Mouse (Mus musculus) ES-E14 (cell line): ENCODE data around the gene Luc7l3. TPM values are rescaled to one million over a fixed set of nuclear protein-coding genes. Genes with fewer than 3 reads are reported as not detected.

ENCODE experiments used
- DNase-seq: peaks from one replicate; pipeline ENCODE4 v3.0.0-alpha.2; 2013; ENCODE audit warnings: low read depth, low spot score
- H3K27ac ChIP-seq: 2 replicates; pipeline ENCODE4 v1.5.1; 2012; ENCODE audit warnings: low read depth, mild to moderate bottlenecking, low read length, moderate library complexity, mixed read lengths; ENCODE audit not compliant: poor library complexity, insufficient read depth, severe bottlenecking
- H3K36me3 ChIP-seq: 2 replicates; pipeline ENCODE4 v1.6.1; 2012; ENCODE audit warnings: mild to moderate bottlenecking, low read length, moderate library complexity, mixed read lengths; ENCODE audit not compliant: control insufficient read depth, poor library complexity, insufficient read depth, severe bottlenecking
- H3K4me1 ChIP-seq, 2 experiments: fragments of 150-350 bp in 1 of 2; sonication (generic) in 1 of 2; 2 replicates each; pipeline ENCODE4 v1.6.1; 2012; ENCODE audit warnings: low read length in 2 of 2, mild to moderate bottlenecking in 1 of 2, mixed read lengths in 1 of 2; ENCODE audit not compliant: control insufficient read depth in 2 of 2, insufficient read depth in 2 of 2, poor library complexity in 1 of 2
- H3K4me3 ChIP-seq, 2 experiments: fragments of 150-350 bp in 1 of 2; sonication (generic) in 1 of 2; 2 replicates each; pipeline ENCODE4 v1.5.1; 2012; ENCODE audit warnings: low read length in 2 of 2, low read depth in 1 of 2, mild to moderate bottlenecking in 1 of 2, mixed read lengths in 1 of 2; ENCODE audit not compliant: insufficient read depth in 1 of 2, poor library complexity in 1 of 2, severe bottlenecking in 1 of 2
- H3K9ac ChIP-seq: 2 replicates; pipeline ENCODE4 v1.6.1; 2012; ENCODE audit warnings: low read depth, mild to moderate bottlenecking, low read length, mixed read lengths; ENCODE audit not compliant: poor library complexity, insufficient read depth, severe bottlenecking
- H3K9me3 ChIP-seq: fragments of 150-350 bp; sonication (generic); 2 replicates; pipeline ENCODE4 v1.6.1; 2012; ENCODE audit warnings: low read depth, mild to moderate bottlenecking, low read length; ENCODE audit not compliant: control insufficient read depth, insufficient read depth
- CHD2 ChIP-seq: IDR thresholded peaks from 2 replicates; pipeline ENCODE4 v1.6.1; 2014; ENCODE audit warnings: mild to moderate bottlenecking, low read depth, low read length, inconsistent platforms
- HCFC1 ChIP-seq: IDR thresholded peaks from 2 replicates; pipeline ENCODE4 v1.6.1; 2012; ENCODE audit warnings: low read length, inconsistent platforms, borderline replicate concordance; ENCODE audit not compliant: insufficient read depth
- MAFK ChIP-seq: IDR thresholded peaks from 2 replicates; pipeline ENCODE4 v1.6.1; 2014; ENCODE audit warnings: mild to moderate bottlenecking, low read depth, low read length, inconsistent platforms; ENCODE audit not compliant: insufficient read depth
- ZC3H11A ChIP-seq: IDR thresholded peaks from 2 replicates; pipeline ENCODE4 v1.6.1; 2012; ENCODE audit warnings: low read depth, mild to moderate bottlenecking, inconsistent platforms, low read length, borderline replicate concordance
- ZNF384 ChIP-seq: IDR thresholded peaks from 2 replicates; pipeline ENCODE4 v1.6.1; 2012; ENCODE audit warnings: low read depth, low read length, inconsistent platforms
- in situ Hi-C, 2 experiments: fragments of 600-800 bp; cut with MboI; formaldehyde crosslinking; loops; one replicate each; pipeline ENCODE4 v1.15.1; 2025; ENCODE audit warnings: low sequenced_read_pairs in 2 of 2, inconsistent platforms in 1 of 2; ENCODE audit not compliant: unreplicated experiment in 2 of 2
- total RNA-seq: library from RNA; depleted of rRNA; stranded (reverse); fragments of 300-350 nt; gene quantifications from 2 replicates; pipeline ENCODE4 v1.2.3, GENCODE M21; 2012

Gene Luc7l3
- total RNA-seq, 1 experiment: 66.8 TPM

DNA sequence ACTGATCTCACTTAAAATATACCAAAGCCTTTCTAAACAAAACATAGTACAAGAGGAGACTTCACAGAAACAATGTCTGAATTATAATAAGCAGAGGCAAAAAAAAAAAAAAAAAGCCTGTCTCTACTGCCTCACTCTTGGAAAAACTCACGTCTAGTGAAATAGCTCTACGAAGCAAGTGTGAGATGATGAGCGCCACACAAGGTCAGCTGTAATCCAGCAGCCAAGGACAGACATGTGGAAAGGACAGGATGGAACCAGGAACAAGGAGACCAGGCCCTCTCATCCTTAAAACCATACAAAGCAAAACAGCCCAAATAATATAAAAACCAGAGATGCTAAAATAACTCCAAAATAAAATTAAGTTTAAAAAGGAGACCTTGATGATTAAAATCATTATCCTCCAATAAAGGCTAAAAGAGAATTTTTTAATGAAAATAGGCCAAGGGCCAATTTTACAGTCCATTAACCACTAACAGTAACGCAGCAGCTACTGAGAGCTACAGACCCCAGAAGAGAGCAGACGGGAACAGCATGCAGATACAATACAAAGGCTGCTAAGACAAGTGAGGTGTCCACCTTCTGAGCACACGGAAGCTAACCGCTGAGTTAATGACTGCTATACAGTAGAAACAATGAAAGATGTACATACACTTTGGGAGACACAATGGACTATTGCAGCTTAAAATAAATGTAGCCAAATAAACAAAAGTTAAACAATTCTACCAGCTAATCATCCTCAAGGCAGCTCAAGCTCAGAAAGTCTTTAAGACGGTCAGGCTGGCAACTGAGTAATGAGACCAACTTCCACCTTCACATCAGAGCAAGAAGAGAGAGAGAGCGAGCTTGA lies 26.6 kb downstream of the Luc7l3 start:
- H3K9me3 ChIP-seq: no peaks in the 10 kb centered on the region
- peaks cover 36% of the 10 kb centered on the region for H3K36me3 ChIP-seq
- DNase-seq: no peak
- H3K4me3 ChIP-seq: no peak overlapping the region
- in situ Hi-C loops: no loop called here
- H3K4me1 ChIP-seq: no peaks in the 10 kb centered on the region
- TF ChIP-seq HCFC1: no peak
- TF ChIP-seq MAFK: no peak
- TF ChIP-seq CHD2: no peak
- TF ChIP-seq ZNF384: no peak
- no peak for TF ChIP-seq ZC3H11A
- no peak overlapping the region for H3K9ac ChIP-seq
- H3K27ac ChIP-seq: no peak overlapping the region

DNA sequence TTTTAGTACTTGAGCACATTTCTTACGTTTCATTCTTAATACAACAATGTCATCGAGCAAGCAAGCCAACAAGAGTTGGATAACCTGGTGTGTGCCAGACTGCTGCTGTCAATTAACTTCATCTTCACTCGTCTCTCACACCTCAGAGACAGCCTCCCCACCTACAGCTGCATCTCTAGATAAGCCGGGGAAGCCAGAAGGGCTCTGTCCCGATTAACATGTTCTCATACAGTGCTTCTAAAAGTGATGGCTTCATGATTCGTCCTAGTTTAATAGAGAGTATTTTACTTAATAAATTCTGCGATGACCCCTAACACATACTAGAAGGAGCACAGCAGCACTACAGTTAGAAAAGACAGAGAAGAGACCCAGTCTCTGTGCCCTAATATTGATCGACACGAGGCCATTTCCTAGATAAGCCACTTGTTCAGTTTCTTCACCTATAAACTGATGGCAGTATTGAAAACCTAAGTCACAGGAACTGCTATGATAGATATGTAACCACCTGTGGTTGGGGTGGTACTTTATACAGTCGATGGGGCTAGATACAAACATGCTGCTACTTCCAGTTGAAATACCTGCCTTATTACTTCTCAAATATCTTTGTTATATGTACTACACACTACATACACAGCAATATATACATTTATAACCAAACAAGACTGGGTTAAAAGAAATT lies 31.6 kb downstream of the Luc7l3 start:
- Histone ChIP-seq H3K9ac (no peak overlapping the region), H3K4me3 (no peak overlapping the region), H3K36me3 (peaks cover 24% of the 10 kb centered on the region), H3K4me1 (no peaks in the 10 kb centered on the region), H3K27ac (no peak overlapping the region), H3K9me3 (no peaks in the 10 kb centered on the region)
- DNase-seq: no peak
- in situ Hi-C loops: no loop called here
- TF ChIP-seq ZNF384: no peak
- TF ChIP-seq ZC3H11A: no peak
- TF ChIP-seq HCFC1: no peak
- TF ChIP-seq MAFK: no peak
- TF ChIP-seq CHD2: no peak

DNA sequence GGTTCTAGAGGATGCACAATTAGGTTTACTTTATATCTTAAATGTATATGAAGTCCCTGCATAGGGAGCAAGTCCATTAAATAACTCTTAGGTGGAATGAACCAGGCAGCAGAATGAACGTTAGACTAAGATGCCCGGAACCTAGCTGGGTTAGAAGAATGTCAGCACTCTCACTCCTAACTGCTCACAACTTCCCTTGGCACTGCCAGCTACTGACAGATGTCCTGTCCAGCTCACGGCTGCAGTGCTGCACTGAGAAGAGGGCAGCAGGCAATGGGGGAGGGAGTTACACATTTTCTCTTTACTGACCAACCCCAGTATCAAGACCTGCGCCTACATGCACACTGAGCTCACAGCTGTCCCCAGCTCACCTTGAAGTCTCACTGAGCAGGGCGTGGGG lies 34.7 kb downstream of the Luc7l3 start:
- Histone ChIP-seq H3K9me3 (no peaks in the 10 kb centered on the region), H3K27ac (no peak overlapping the region), H3K9ac (no peak overlapping the region), H3K36me3 (peaks cover 17% of the 10 kb centered on the region), H3K4me1 (no peaks in the 10 kb centered on the region), H3K4me3 (no peak overlapping the region)
- TF ChIP-seq HCFC1: no peak
- no peak for TF ChIP-seq MAFK
- in situ Hi-C loops: no loop called here
- no peak for DNase-seq

DNA sequence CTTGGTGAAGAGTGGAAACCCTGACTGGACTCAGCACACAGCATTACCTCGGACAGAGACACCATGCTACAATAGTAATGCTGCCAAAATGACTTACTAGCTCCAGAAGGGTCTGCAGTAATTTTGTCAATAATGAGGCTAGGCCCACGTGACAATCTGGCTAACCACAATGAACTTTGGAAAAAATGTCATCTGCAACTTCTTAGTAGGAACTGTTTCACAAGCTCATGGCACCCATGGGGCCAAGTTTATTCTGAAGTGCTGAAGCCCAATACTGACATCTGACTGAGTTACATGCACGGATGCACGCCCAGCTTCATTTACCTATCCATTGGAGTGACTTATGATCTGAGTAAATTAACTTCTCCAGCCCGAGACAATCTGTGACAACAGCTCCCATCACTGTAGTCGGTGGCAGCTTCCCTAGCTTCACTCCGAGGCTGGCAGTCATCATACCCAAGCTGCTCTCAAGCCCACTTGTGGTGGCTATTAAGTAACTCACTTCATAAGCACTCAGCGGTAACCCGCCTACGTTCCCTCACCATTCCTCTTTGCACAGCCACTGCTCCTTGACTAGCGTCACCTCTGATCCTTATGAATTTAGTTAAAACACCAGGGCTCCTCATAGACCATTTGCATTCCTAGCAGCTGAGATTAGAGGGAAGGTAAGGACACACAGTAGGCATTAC lies 35.8 kb downstream of the Luc7l3 start:
- in situ Hi-C loops: no loop called here
- H3K9ac ChIP-seq: no peak overlapping the region
- peaks cover 17% of the 10 kb centered on the region for H3K36me3 ChIP-seq
- H3K4me3 ChIP-seq: no peak overlapping the region
- H3K4me1 ChIP-seq: no peaks in the 10 kb centered on the region
- H3K27ac ChIP-seq: peak overlapping the region; percentile 38; the same call in 1 of the 2 replicates
- TF ChIP-seq ZC3H11A (no peak), CHD2 (no peak), MAFK (no peak), HCFC1 (no peak), ZNF384 (no peak)
- no peak for DNase-seq
- no peaks in the 10 kb centered on the region for H3K9me3 ChIP-seq
